Mouse (Mus musculus) forebrain, embryonic 10.5 days (tissue): ENCODE results near the gene Tpst2. TPM values are rescaled to one million over a fixed set of nuclear protein-coding genes. Genes with fewer than 3 reads are reported as not detected.
"Not testable (repeated sequence)": the region's sequence is repeated elsewhere in the genome, so short reads cannot be mapped to it uniquely, and the experiment has no call there.

Experiments
- DNase-seq: peaks from one replicate; pipeline ENCODE4 v3.0.0-alpha.2; 2017; ENCODE audit warnings: low spot score; ENCODE audit errors: extremely low spot score
- H3K27ac ChIP-seq: fragments of 300-500 bp; sonication (generic); 2 replicates; pipeline ENCODE4 v1.5.1; 2016; ENCODE audit warnings: mild to moderate bottlenecking
- H3K27me3 ChIP-seq: fragments of 300-500 bp; sonication (generic); 2 replicates; pipeline ENCODE4 v1.6.1; 2016; ENCODE audit warnings: mild to moderate bottlenecking; ENCODE audit not compliant: poor library complexity, severe bottlenecking
- H3K36me3 ChIP-seq: fragments of 300-500 bp; sonication (generic); replicated peaks from 2 replicates; pipeline ENCODE4 v1.6.1; 2016; ENCODE audit warnings: mild to moderate bottlenecking, moderate library complexity
- H3K4me1 ChIP-seq: fragments of 300-500 bp; sonication (generic); 2 replicates; pipeline ENCODE4 v1.6.1; 2016
- H3K4me3 ChIP-seq: fragments of 300-500 bp; sonication (generic); 2 replicates; pipeline ENCODE4 v1.5.1; 2016; ENCODE audit warnings: mild to moderate bottlenecking, moderate library complexity
- H3K9me3 ChIP-seq: fragments of 300-500 bp; sonication (generic); 2 replicates; pipeline ENCODE4 v1.6.1; 2016; ENCODE audit warnings: mild to moderate bottlenecking, moderate library complexity
- WGBS: fragments of 180-500 bp; shearing (Covaris S2); methylation state at CpG from one replicate; pipeline ENCODE4 v1.1.7; 2016; 5-methylcytosine and 5-hydroxymethylcytosine counted together
- polyA plus RNA-seq: library from polyadenylated mRNA; unstranded; fragments of >200 nt; fragmentation: Nextera tagmentation; extraction: Ambion mirVana; gene quantifications from 2 replicates; pipeline ENCODE4 v1.2.1, GENCODE M21; 2016

Tpst2 gene
- polyA plus RNA-seq, 1 experiment from 2014 or later: 36.7 TPM

GRCm38 (mm10) chr5:112319343-112319742 lies 42.9 kb downstream of the Tpst2 start:
- H3K9me3 ChIP-seq, DNase-seq, H3K4me3 ChIP-seq, H3K27ac ChIP-seq, H3K27me3 ChIP-seq, H3K4me1 ChIP-seq: not testable (repeated sequence)
- 64% methylated on average over 2 of the region's 2 CpGs for WGBS
- peaks cover 17% of the 10 kb centered on the region for H3K36me3 ChIP-seq

GRCm38 (mm10) chr5:112320379-112320778 lies 43.9 kb downstream of the Tpst2 start:
- Histone ChIP-seq H3K27ac (no peak overlapping the region), H3K36me3 (peaks cover 8% of the 10 kb centered on the region; the same call in 1 of the 2 replicates), H3K4me3 (no peak overlapping the region), H3K4me1 (peaks cover 8% of the 10 kb centered on the region), H3K27me3 (no peaks in the 10 kb centered on the region), H3K9me3 (no peaks in the 10 kb centered on the region)
- 84% methylated on average over 5 of the region's 5 CpGs for WGBS
- DNase-seq: no peak

GRCm38 (mm10) chr5:112320936-112321335 lies 44.4 kb downstream of the Tpst2 start:
- no peak overlapping the region for H3K27ac ChIP-seq
- H3K27me3 ChIP-seq: no peaks in the 10 kb centered on the region
- H3K4me1 ChIP-seq: peaks cover 13% of the 10 kb centered on the region
- H3K4me3 ChIP-seq: no peak overlapping the region
- H3K36me3 ChIP-seq: 0 out of 2 replicates have a peak, but pooled peaks cover 2% of the 10 kb centered on the region
- DNase-seq: no peak
- no peaks in the 10 kb centered on the region for H3K9me3 ChIP-seq
- 82% methylated on average over 6 of the region's 6 CpGs for WGBS

GRCm38 (mm10) chr5:112321376-112321775 lies 44.9 kb downstream of the Tpst2 start:
- 90% methylated on average over 4 of the region's 4 CpGs for WGBS
- H3K9me3 ChIP-seq: no peaks in the 10 kb centered on the region
- no peaks in the 10 kb centered on the region for H3K27me3 ChIP-seq

GRCm38 (mm10) chr5:112323246-112323645 lies 46.8 kb downstream of the Tpst2 start:
- 89% methylated on average over 6 of the region's 6 CpGs for WGBS
- peaks cover 7% of the 10 kb centered on the region for H3K36me3 ChIP-seq
- H3K4me1 ChIP-seq: peaks cover 32% of the 10 kb centered on the region
- H3K9me3 ChIP-seq: no peaks in the 10 kb centered on the region
- H3K27me3 ChIP-seq: no peaks in the 10 kb centered on the region
- H3K27ac ChIP-seq: no peak overlapping the region
- H3K4me3 ChIP-seq: no peak overlapping the region
- no peak for DNase-seq

More at GRCm38 (mm10) chr5:112321376-112321775, 44.9 kb downstream of the Tpst2 start:
- no peak for DNase-seq
- peaks cover 14% of the 10 kb centered on the region for H3K4me1 ChIP-seq
- H3K36me3 ChIP-seq: no peaks in the 10 kb centered on the region
- H3K4me3 ChIP-seq: no peak overlapping the region
- no peak overlapping the region for H3K27ac ChIP-seq

- H3K27me3 ChIP-seq: no peaks in the 10 kb centered on the region
- peaks cover 23% of the 10 kb centered on the region for H3K36me3 ChIP-seq
- 41% methylated on average over 24 of the region's 24 CpGs for WGBS
- H3K4me3 ChIP-seq: peak overlapping the region; percentile 83
- H3K4me1 ChIP-seq: peaks cover 32% of the 10 kb centered on the region
- DNase-seq: no peak
- no peaks in the 10 kb centered on the region for H3K9me3 ChIP-seq
- H3K27ac ChIP-seq: peak overlapping the region; percentile 83
These were observed 48.4 kb downstream of the Tpst2 start for GRCm38 (mm10) chr5:112324637-112325545.

- H3K36me3 ChIP-seq: peaks cover 32% of the 10 kb centered on the region
- peak within 1 kb of the TSS; percentile 83 for H3K4me3 ChIP-seq
- H3K27me3 ChIP-seq: no peaks in the 10 kb centered on the region
- DNase-seq: peak; percentile 94
- H3K27ac ChIP-seq: peak within 1 kb of the TSS; percentile 83
- 7% methylated on average over 48 of the region's 48 CpGs for WGBS
- H3K9me3 ChIP-seq: no peaks in the 10 kb centered on the region
- H3K4me1 ChIP-seq: peaks cover 32% of the 10 kb centered on the region
These were observed 49.3 kb downstream of the Tpst2 start, which contains the start of gene Tfip11 for GRCm38 (mm10) chr5:112325546-112326445. TSS of gene Tfip11 (plus strand) at chr5:112326358.

GRCm38 (mm10) chr5:112326446-112327009 lies 50.0 kb downstream of the Tpst2 start:
- Histone ChIP-seq H3K27me3 (no peaks in the 10 kb centered on the region), H3K27ac (peak overlapping the region; percentile 83), H3K4me1 (peaks cover 32% of the 10 kb centered on the region), H3K9me3 (no peaks in the 10 kb centered on the region), H3K36me3 (peaks cover 40% of the 10 kb centered on the region), H3K4me3 (peak overlapping the region; percentile 83)
- DNase-seq: no peak
- 1% methylated on average over 33 of the region's 33 CpGs for whole genome bisulfite sequencing

- no peaks in the 10 kb centered on the region for H3K9me3 ChIP-seq
- WGBS: 93% methylated on average over 15 of the region's 15 CpGs
- no peak for DNase-seq
- peaks cover 32% of the 10 kb centered on the region for H3K4me1 ChIP-seq
- H3K36me3 ChIP-seq: peaks cover 53% of the 10 kb centered on the region
- H3K27me3 ChIP-seq: no peaks in the 10 kb centered on the region
- H3K27ac ChIP-seq: no peak overlapping the region
- no peak overlapping the region for H3K4me3 ChIP-seq
These were observed 51.4 kb downstream of the Tpst2 start for GRCm38 (mm10) chr5:112327854-112328253.

GRCm38 (mm10) chr5:112329805-112330564 lies 53.5 kb downstream of the Tpst2 start:
- Histone ChIP-seq H3K27ac (no peak overlapping the region), H3K9me3 (no peaks in the 10 kb centered on the region), H3K4me3 (no peak overlapping the region), H3K36me3 (peaks cover 74% of the 10 kb centered on the region), H3K4me1 (peaks cover 28% of the 10 kb centered on the region), H3K27me3 (no peaks in the 10 kb centered on the region)
- DNase-seq: no peak
- WGBS: 94% methylated on average over 14 of the region's 14 CpGs

GRCm38 (mm10) chr5:112335473-112335872 lies 59.0 kb downstream of the Tpst2 start:
- no peak overlapping the region for H3K27ac ChIP-seq
- no peak overlapping the region for H3K4me3 ChIP-seq
- peaks cover 98% of the 10 kb centered on the region for H3K36me3 ChIP-seq
- no peaks in the 10 kb centered on the region for H3K27me3 ChIP-seq
- H3K4me1 ChIP-seq: no peaks in the 10 kb centered on the region
- H3K9me3 ChIP-seq: no peaks in the 10 kb centered on the region
- 26% methylated on average over 2 of the region's 2 CpGs for WGBS
- peak; percentile 34 for DNase-seq

- Histone ChIP-seq H3K9me3 (no peaks in the 10 kb centered on the region), H3K4me1 (peaks cover 8% of the 10 kb centered on the region), H3K27ac (no peak overlapping the region), H3K36me3 (peaks cover 89% of the 10 kb centered on the region), H3K4me3 (no peak overlapping the region), H3K27me3 (no peaks in the 10 kb centered on the region)
- 95% methylated on average over 22 of the region's 22 CpGs for WGBS
- no peak for DNase-seq
These were observed 60.5 kb downstream of the Tpst2 start for GRCm38 (mm10) chr5:112337004-112337403.
